Mouse (Mus musculus) cortical plate, adult 2 months (tissue): ENCODE measurements around the gene Tmem220.

Experiments used
- CTCF ChIP-seq: fragments of 200-500 bp; IDR thresholded peaks from 2 replicates; pipeline ENCODE4 v1.5.1; 2011; ENCODE audit warnings: mild to moderate bottlenecking, control low read depth, low read length; ENCODE audit not compliant: insufficient read depth; ENCODE audit errors: extremely low read depth
- POLR2A ChIP-seq: fragments of 200-500 bp; IDR thresholded peaks from 2 replicates; pipeline ENCODE4 v1.6.1; 2011; ENCODE audit warnings: mild to moderate bottlenecking, low read length, control low read depth; ENCODE audit not compliant: insufficient read depth; ENCODE audit errors: extremely low read depth

GRCm38 (mm10) chr11:67047199-67047598 is 22.2 kb downstream of the Tmem220 start:
- no peak for TF ChIP-seq CTCF
- no peak for TF ChIP-seq POLR2A
